Mouse (Mus musculus) hindbrain, postnatal 0 days (tissue): ENCODE measurements around the gene Kank4. TPM values are rescaled to one million over a fixed set of nuclear protein-coding genes. Genes with fewer than 3 reads are reported as not detected.
"Not testable (repeated sequence)": the region's sequence is repeated elsewhere in the genome, so short reads cannot be mapped to it uniquely, and the experiment has no call there.

ENCODE experiments used
- ATAC-seq: fragments of 200-750 bp; cut with Nextera tagmentation; 2 replicates; pipeline ENCODE4 v1.8.0; 2017; ENCODE audit warnings: mild to moderate bottlenecking, moderate TSS enrichment, moderate library complexity
- DNase-seq: peaks from one replicate; pipeline ENCODE4 v3.0.0-alpha.2; 2015; ENCODE audit warnings: low spot score
- H3K27ac ChIP-seq: fragments of 300-500 bp; sonication (generic); 2 replicates; pipeline ENCODE4 v1.5.1; 2014; ENCODE audit warnings: mild to moderate bottlenecking
- H3K27me3 ChIP-seq: fragments of 300-500 bp; sonication (generic); 2 replicates; pipeline ENCODE4 v1.6.1; 2014; ENCODE audit warnings: low read length, mixed read lengths; ENCODE audit not compliant: insufficient read depth
- H3K36me3 ChIP-seq: fragments of 300-500 bp; sonication (generic); 2 replicates; pipeline ENCODE4 v1.6.1; 2014; ENCODE audit warnings: low read length, mixed read lengths; ENCODE audit not compliant: insufficient read depth
- H3K4me1 ChIP-seq: fragments of 300-500 bp; sonication (generic); 2 replicates; pipeline ENCODE4 v1.6.1; 2014; ENCODE audit warnings: antibody characterized with exemption, low read length, mixed read lengths; ENCODE audit not compliant: insufficient read depth
- H3K4me2 ChIP-seq: fragments of 300-500 bp; sonication (generic); 2 replicates; pipeline ENCODE4 v1.6.1; 2014; ENCODE audit warnings: low read depth, mild to moderate bottlenecking, low read length, moderate library complexity, mixed read lengths
- H3K4me3 ChIP-seq: fragments of 300-500 bp; sonication (generic); 2 replicates; pipeline ENCODE4 v1.5.1; 2014; ENCODE audit warnings: low read length
- H3K9ac ChIP-seq: fragments of 300-500 bp; sonication (generic); replicated peaks from 2 replicates; pipeline ENCODE4 v1.6.1; 2014; ENCODE audit warnings: mild to moderate bottlenecking, low read length, moderate library complexity, mixed read lengths
- H3K9me3 ChIP-seq: fragments of 300-500 bp; sonication (generic); 2 replicates; pipeline ENCODE4 v1.6.1; 2016; ENCODE audit warnings: low read length, mixed read lengths
- CTCF ChIP-seq: IDR thresholded peaks from 2 replicates; pipeline ENCODE4 v1.5.1; 2016; ENCODE audit warnings: antibody characterized with exemption, control low read depth, low read depth
- WGBS: fragments of 180-500 bp; shearing (Covaris S2); extraction: QIAGEN DNeasy Blood & Tissue Kit; methylation state at CpG from one replicate; pipeline ENCODE4 v1.1.7; 2014; 5-methylcytosine and 5-hydroxymethylcytosine counted together
- polyA plus RNA-seq: library from polyadenylated mRNA; unstranded; fragments of >200 nt; fragmentation: Nextera tagmentation; extraction: Ambion mirVana; gene quantifications from 2 replicates; pipeline ENCODE4 v1.2.1, GENCODE M21; 2015
- total RNA-seq: library from RNA; depleted of rRNA; stranded (reverse); fragments of >200 nt; gene quantifications from 2 replicates; pipeline ENCODE4 v1.2.3, GENCODE M21; 2014

Gene Kank4
- total and polyA plus RNA-seq, 2 experiments from 2014 or later = 0.69 to 5.9 TPM

- Histone ChIP-seq H3K27ac (no peak overlapping the region), H3K4me1 (no peaks in the 10 kb centered on the region), H3K9ac (no peak overlapping the region), H3K36me3 (no peaks in the 10 kb centered on the region), H3K9me3 (no peaks in the 10 kb centered on the region), H3K4me3 (no peak overlapping the region), H3K4me2 (no peak overlapping the region), H3K27me3 (no peaks in the 10 kb centered on the region)
- TF ChIP-seq CTCF = no peak
- DNase-seq (no peak), ATAC-seq (no peak)
- 66% methylated on average over 1 of the region's 1 CpGs for WGBS
These were observed 14.4 kb upstream of the Kank4 start for GRCm38 (mm10) chr4:98831726-98832125.

- TF ChIP-seq CTCF = no peak
- ATAC-seq = no peak
- no peak overlapping the region for H3K27ac ChIP-seq
- H3K4me2 ChIP-seq = no peak overlapping the region
- no peak for DNase-seq
- H3K9ac ChIP-seq = no peak overlapping the region
- H3K27me3 ChIP-seq = no peaks in the 10 kb centered on the region
- H3K9me3 ChIP-seq = no peaks in the 10 kb centered on the region
- H3K4me1 ChIP-seq = no peaks in the 10 kb centered on the region
- H3K4me3 ChIP-seq = no peak overlapping the region
- no peaks in the 10 kb centered on the region for H3K36me3 ChIP-seq
- 53% methylated on average over 3 of the region's 3 CpGs for WGBS
These were observed 9.4 kb upstream of the Kank4 start for GRCm38 (mm10) chr4:98826701-98827100.

DNA sequence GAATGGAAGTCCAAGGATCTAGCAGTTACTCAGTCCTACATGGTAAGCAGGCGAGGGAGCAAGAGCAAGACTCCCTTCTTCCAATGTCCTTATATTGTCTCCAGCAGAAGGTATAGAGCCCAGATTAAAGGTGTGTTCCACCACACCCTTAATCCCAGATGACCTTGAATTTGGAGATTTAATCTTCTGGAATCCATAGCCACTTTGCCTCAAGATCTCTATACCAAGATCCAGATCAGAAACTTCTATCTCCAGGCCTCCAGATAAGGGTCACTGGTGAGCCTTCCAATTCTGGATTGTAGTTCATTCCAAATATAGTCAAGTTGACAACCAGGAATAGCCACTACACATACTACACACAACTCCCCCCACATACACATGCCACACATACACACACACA is 6.4 kb upstream of the Kank4 start, which contains the start of gene I0C0044D17Rik:
Gene I0C0044D17Rik, minus strand, starts transcription at position 101 of the 400 bp plus-strand sequence.
- H3K36me3 ChIP-seq, H3K27me3 ChIP-seq, H3K4me2 ChIP-seq, ATAC-seq, H3K9ac ChIP-seq, H3K4me3 ChIP-seq, H3K4me1 ChIP-seq, H3K9me3 ChIP-seq, H3K27ac ChIP-seq, DNase-seq: not testable (repeated sequence)
- WGBS = 96% methylated on average over 1 of the region's 1 CpGs

GRCm38 (mm10) chr4:98823047-98823446 is 5.7 kb upstream of the Kank4 start:
- 72% methylated on average over 3 of the region's 3 CpGs for WGBS
- no peak overlapping the region for H3K4me3 ChIP-seq

GRCm38 (mm10) chr4:98822478-98822877 is 5.1 kb upstream of the Kank4 start:
- no peak for ATAC-seq
- TF ChIP-seq CTCF = no peak

More at GRCm38 (mm10) chr4:98823047-98823446, 5.7 kb upstream of the Kank4 start:
- H3K27ac ChIP-seq = no peak overlapping the region
- no peak overlapping the region for H3K9ac ChIP-seq
- TF ChIP-seq CTCF = no peak
- no peaks in the 10 kb centered on the region for H3K9me3 ChIP-seq
- peaks cover 2% of the 10 kb centered on the region; the same call in 1 of the 2 replicates for H3K27me3 ChIP-seq
- no peak overlapping the region for H3K4me2 ChIP-seq
- DNase-seq (peak; percentile 6), ATAC-seq (no peak)
- no peaks in the 10 kb centered on the region for H3K36me3 ChIP-seq
- no peaks in the 10 kb centered on the region; the same call in 1 of the 2 replicates for H3K4me1 ChIP-seq

DNA sequence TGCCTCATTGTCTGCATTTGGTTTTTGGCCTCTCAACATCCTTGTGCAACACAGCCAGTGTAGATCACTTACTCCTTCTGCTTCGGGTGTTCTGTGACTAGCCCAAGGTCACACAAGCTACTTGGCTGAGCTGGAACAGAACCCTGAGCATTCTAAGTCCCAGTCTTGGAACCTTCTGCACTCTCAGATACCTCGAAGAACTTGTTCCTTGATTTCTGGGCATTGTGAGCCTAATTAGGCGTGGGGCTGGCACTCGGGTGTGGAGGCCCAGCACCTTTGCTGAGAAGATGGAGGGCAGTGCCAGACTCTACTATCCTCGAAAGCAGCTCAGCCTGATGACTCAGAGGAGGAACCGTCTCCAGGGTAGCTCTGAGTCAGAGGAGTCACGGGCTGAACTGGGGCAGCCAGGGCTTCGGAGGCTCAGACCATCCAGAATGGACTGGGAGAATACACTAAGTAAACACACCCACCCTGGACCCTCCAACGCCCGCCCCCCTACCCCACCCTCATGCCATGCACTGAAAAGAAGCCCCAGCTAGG is 1.9 kb upstream of the Kank4 start:
- no peak for DNase-seq
- no peak overlapping the region for H3K4me2 ChIP-seq
- WGBS = 80% methylated on average over 10 of the region's 10 CpGs
- TF ChIP-seq CTCF = no peak
- no peaks in the 10 kb centered on the region for H3K36me3 ChIP-seq
- no peaks in the 10 kb centered on the region; the same call in 1 of the 2 replicates for H3K4me1 ChIP-seq
- no peaks in the 10 kb centered on the region for H3K9me3 ChIP-seq
- ATAC-seq = no peak
- H3K9ac ChIP-seq = no peak overlapping the region
- H3K27ac ChIP-seq = no peak overlapping the region
- H3K27me3 ChIP-seq = peaks cover 12% of the 10 kb centered on the region
- H3K4me3 ChIP-seq = no peak overlapping the region

More at GRCm38 (mm10) chr4:98822478-98822877, 5.1 kb upstream of the Kank4 start:
- Histone ChIP-seq H3K4me1 (no peaks in the 10 kb centered on the region; the same call in 1 of the 2 replicates), H3K4me2 (no peak overlapping the region), H3K36me3 (no peaks in the 10 kb centered on the region), H3K9ac (no peak overlapping the region), H3K27me3 (peaks cover 3% of the 10 kb centered on the region), H3K27ac (no peak overlapping the region), H3K4me3 (no peak overlapping the region), H3K9me3 (no peaks in the 10 kb centered on the region)
- WGBS = 71% methylated on average over 3 of the region's 3 CpGs
- no peak for DNase-seq

- Histone ChIP-seq H3K4me1 (no peaks in the 10 kb centered on the region; the same call in 1 of the 2 replicates), H3K27ac (no peak overlapping the region), H3K4me3 (peak overlapping the region; percentile 74), H3K9ac (peak overlapping the region; percentile 67), H3K36me3 (no peaks in the 10 kb centered on the region), H3K27me3 (peaks cover 12% of the 10 kb centered on the region), H3K9me3 (no peaks in the 10 kb centered on the region), H3K4me2 (peak overlapping the region; percentile 100)
- WGBS = 2% methylated on average over 13 of the region's 14 CpGs
- TF ChIP-seq CTCF = no peak
- ATAC-seq = 0 out of 2 replicates have a peak, but pooled peaks have one; percentile 13
- DNase-seq = no peak
These were observed 542 bp downstream of the Kank4 start for GRCm38 (mm10) chr4:98816807-98817183.
